Mouse (Mus musculus) ovary, postnatal 14 days (tissue): ENCODE data around the gene Frmd6.

Source experiments
- DNase-seq: peaks from one replicate; pipeline ENCODE4 v3.0.0; 2022; ENCODE audit warnings: low spot score

Frmd6 gene

DNA sequence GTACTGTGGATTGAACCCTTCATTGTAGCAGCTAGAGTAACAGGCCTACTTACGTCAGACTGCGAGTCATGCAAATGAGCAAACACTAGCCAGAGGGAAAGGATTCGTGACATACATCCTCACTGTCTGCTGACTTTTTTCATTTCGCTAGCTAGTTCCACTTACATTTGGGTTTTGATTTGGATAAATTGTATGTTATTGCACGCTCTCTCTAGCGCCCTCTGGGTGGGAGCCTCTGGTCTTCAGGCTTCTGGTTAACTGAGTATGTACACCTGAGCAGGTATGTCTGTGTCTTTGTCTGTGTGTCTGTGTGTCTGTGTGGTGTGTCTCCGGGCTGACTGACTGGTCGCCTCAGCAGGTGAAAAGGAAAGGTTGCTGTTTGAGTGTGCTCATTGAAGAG, 72.1 kb downstream of the Frmd6 start:
- no peak for DNase-seq

DNA sequence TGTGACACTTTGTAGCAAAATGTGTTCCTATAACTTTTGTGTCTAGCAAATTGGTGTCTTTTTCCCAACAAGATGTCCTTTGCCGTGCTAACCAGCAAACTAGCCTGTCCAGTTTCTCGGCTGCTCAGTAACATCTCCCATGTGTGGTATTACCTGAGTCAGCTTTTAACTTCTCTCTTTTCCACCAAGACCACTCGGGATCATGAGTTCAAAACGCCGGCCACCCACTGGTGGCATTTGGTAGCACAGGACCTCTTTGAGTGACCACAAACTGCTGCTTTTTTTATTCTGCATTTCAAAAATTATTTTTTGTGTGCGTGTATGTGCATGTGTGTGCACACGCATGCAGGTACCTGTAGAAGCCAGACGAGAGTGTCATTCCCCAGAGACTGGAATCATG, 73.1 kb downstream of the Frmd6 start:
- DNase-seq: no peak

DNA sequence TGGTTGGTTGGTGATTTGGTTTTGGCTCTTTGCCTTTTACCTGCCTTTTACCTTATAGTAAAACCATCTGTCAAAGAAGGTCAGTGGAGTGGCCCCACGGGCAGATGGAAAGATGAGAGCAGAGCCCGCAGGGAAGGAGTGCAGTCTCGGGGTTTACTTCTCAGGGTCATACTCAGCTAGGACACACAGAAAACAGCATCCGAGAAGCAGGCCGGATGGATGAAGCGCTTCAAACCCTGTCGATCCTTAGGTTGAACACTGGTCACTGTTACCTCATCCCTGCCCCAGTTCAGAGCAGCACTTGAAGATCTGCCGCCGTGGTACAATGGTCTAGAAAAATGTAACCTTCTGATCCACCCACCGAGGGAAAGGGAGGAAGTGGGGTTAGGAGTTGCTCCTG, 79.2 kb downstream of the Frmd6 start:
- no peak for DNase-seq

DNA sequence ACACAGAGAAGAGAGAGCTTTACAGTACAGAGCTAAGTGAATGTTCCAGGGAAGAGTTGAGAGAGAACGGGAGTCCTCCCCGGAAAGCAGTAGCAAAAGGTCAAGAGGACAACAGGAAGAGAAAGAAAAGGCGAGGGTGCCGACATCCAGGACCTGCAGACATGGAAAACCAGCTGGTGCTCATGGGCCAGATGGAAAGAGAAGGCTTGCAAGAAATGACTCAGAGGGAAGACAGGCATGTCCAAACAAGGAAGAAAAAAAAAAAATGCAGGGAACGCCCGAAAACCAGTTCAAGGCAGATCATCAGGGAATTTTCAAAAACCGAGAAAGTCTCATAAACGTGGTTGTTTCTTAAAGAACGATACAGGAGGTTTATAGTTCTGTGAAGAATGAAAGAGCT, 81.6 kb downstream of the Frmd6 start:
- no peak for DNase-seq

DNA sequence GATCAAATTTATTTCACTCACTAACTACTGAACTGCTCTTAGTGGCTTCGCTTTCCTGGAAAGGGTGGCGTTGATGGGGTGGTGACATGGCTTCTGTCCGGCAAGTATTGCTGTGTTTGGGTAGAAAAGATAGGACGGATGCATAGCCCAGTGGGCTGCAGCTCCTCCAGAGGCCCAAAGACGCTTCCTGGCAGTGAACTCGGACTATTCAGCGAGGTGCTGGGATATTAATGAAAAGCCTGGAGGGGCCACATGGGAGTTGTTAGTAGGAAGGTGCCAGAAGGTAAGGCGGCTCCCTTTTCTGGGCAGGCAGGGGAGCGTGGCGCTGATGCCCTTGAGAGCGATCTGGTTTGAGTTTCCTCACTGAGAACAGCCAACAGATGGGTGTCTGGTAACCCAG, 82.3 kb downstream of the Frmd6 start:
- no peak for DNase-seq

DNA sequence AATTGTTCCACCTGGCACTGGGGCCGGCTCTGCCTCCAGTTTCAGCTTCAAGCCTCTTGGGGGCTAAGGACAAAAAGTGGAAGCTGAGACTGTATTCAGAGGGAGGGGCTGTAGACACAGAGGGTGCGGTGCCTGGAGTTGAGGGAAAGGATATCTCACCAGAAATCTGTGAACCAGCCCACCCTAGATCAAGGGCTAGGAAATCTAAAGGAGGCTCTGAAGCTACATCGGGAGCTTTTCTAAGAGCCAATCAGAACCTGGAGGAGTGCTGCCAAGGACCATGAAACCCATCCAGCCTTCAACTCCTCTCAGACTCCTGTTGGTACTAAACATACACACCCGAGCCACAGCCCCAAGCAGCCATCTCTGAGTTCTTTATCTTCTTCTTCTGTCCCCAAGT, 82.8 kb downstream of the Frmd6 start:
- no peak for DNase-seq

DNA sequence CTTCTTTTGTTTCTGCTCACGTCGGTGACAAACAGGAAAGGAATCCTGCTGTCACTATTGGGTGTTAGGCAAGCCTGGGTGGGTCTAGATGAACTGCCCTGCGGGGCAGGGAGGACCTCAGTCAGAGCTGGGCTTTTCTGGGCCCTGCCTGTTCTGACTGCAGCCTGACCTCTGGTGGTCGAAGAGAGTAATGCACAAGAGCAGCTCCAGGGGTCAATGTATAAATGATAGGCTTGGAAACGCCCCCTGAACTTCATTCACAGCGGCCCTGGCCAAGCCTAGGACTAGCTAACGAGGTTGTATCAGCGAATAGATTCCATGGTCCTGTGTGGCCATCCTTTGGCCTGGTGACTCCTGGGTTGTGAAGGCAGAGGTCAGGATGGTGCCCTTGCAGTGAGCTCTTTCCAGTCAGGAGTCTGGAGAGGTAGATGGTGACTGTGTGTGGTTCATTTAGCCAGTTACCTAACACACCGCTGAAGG, 85.0 kb downstream of the Frmd6 start:
- peak; percentile 82 for DNase-seq

DNA sequence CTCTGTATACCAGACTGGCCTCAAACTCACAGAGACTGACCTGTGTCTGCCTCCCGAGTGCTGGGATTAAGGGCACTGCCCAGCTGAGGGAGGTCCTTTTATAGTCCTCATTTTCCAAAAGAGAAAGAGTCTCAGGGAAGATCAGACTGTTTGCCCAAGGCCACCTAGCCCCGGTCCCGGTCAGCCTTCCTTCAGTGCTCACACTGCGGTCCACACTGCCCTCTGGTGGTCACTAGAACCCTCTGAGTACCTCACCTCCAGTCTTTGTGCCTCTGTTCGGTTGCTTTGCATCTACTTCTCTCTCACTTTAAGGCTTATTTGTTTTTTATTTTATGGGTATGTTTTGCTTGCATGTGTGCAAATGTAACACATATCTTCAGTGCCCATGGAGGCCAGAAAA, 85.7 kb downstream of the Frmd6 start:
- DNase-seq: peak; percentile 84

DNA sequence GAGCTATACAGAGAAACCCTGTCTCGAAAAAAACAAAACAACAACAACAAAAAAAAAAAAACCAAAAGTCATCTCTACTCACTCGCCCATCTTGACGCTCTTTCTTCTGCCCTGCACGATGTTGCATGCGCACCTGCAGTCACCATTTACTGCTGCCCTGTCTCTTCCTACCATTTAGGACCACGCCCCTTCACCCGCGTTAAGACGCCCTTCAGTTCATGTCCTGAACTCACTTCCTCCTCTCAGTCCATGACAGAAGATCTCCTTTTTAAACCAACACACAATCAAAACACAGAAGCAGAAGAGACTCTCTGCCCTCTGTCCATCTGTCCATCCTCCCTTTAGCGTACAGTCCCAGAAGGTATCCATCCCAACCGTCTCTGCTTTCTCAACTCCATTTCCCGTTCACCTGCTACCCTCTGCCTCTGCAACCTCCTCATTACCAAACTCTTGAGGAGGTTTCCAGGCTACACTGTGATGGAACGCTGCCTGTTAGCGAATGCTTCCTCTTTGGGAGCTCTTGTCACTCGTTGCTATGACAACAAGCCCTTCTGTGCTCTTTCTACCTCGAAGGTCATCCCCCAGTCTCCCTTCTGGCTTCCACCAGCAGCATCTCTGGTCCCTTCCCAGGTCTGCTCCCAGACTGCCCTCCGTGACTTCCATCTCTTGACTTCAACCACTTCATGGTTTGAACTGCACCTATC, 86.5 kb downstream of the Frmd6 start:
- DNase-seq: no peak

DNA sequence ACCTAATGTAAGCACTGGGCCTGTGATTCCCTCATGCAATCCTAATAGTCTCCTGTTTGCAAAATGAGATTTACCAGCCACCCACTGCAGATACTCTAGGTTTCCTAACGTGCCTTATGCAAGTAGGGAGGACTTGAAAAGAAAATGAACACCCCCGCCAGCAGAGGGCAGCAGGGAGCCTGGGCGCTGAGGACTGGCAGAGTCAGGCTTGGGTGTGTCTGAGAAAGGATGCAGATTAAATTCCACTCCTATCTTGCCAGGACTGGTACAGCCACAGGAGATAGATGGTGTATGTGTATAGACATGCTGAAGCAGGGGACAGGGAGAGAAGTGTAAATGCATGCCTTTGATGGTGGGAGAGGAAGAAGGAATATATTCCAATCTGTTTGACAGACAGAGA, 88.1 kb downstream of the Frmd6 start:
- DNase-seq: peak; percentile 34

DNA sequence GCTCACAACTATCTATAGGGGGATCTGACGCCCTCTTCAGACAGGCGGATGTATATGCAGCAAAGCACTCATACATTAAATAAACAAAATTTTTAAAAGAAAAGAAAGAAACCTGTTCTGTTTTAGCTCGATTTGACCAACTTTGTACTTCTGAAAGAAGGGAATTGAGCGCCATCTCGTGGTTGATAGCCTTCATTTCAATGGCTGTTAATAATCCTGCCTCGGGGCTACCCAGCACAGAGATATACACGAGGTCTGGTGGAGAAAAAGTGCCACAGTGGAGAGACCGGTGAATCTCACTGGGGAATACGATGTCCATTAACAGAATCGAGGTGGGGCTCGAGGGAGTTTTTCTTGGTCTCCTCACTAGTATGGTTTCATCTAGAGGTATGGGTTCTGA, 89.1 kb downstream of the Frmd6 start:
- no peak for DNase-seq

DNA sequence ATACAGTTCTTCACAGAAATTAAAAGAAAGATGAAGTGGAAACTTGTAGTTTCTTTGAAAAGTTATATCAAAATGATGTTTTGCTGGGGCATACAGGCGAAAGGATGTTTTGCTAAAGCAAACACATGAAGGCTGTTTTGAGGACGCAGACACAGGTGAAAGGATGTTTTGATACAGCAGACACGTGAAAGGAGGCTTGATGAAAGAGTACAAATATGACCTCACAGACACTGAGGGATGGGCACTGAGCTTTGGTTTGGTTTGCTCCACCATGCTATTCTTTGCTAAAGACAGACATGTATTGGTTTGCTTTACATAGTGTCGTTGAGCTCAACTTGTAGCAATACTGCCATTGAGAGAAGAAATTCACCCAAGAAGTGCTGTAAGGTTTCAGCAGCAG, 104.5 kb downstream of the Frmd6 start:
- DNase-seq: no peak

DNA sequence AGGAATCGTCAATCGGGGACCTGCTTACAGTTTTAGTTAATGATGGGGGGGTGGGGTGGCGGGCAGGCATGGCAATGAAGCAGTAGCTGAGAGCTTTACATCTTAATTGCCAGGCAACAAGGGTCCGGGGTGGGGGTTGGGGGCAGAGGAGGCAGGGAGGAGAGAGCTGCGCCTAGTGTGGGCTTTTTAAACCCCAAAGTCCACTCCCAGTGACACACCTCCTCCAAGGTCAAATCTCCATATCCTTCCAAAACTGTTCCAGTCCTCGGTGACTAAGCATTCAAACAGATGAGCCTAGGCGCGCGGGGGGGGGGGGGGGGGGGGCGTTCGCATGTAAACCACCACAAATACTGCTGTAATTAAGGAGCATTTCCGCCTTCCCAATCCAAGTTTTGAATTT, 111.8 kb downstream of the Frmd6 start:
- peak; percentile 5 for DNase-seq

DNA sequence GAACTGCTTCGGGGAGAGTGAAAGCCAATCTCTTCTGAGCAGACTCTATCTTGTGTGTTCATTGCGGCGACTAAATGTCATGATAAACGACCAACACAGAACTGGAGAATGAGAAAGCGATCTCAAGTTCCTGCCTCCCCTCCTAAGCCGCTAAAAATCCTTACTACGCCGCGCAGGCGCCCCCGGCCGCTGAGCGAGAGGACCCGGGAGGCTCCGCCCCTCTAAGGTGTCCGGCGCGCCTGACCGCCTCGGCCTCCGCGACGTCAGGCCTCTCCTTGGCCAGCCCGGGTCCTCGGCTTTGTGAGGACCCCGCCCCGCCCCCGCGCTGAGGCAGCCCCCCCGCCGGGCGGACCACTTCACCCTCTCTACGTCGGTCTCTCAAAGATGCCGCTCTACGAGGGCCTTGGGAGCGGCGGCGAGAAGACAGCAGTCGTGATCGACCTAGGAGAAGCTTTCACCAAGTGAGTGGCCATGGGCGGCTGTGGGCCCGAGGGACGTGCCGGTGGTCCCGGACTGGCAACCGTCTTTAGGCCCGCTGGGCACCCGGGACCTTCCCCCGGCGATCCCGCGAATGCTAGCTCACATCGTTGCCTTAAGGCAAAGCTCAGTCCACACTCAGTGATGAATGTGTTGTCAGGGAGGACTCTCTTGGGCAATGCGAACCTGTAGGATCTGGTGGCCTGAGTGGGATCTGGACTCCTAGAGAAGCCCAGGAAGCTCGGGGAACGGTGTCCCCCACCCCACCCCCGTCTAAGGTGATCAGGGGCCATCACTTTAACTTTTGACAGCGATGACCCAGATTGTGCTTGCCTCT, 112.5 kb downstream of the Frmd6 start, which contains the start of gene Actr10:
Gene Actr10, plus strand, starts transcription at position 287 of the 814 bp plus-strand sequence.
- peak; percentile 94 for DNase-seq

DNA sequence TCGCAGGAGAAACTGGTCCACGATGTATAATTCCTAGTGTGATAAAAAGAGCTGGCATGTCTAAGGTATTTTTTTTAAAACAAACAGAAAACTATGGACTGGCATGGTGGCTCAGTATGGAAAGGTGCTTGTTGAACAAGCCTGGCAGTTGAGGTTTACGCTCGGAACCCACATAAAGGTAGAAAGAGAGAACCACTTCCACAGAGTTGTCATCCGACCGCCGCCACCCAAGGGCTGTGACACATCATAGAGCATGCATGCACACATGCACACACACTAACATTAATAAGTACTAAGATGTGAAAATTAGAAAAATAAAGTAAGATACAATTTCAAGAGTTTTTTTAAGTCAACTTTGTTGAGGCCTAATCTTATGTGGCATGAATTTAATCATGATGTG, 115.5 kb downstream of the Frmd6 start:
- no peak for DNase-seq

DNA sequence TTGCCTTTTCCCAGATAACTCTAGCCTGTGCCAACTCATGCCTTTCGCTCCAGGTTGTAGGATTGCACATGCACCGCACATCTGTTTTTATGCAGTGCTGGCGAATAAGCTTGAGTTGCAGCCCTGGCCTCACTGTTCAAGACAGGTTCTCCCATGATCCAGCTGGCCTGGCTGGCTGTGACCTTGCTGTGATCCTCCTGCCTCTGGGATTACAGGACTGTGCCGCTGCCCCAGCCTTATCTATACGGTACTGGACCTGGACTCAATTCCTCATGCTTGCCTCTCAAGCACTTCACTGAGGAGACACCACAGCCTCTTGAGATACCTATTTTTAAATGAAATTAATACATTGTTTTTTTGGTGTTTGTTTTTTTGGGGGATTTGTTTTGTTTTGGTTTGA, 118.9 kb downstream of the Frmd6 start:
- DNase-seq: no peak

DNA sequence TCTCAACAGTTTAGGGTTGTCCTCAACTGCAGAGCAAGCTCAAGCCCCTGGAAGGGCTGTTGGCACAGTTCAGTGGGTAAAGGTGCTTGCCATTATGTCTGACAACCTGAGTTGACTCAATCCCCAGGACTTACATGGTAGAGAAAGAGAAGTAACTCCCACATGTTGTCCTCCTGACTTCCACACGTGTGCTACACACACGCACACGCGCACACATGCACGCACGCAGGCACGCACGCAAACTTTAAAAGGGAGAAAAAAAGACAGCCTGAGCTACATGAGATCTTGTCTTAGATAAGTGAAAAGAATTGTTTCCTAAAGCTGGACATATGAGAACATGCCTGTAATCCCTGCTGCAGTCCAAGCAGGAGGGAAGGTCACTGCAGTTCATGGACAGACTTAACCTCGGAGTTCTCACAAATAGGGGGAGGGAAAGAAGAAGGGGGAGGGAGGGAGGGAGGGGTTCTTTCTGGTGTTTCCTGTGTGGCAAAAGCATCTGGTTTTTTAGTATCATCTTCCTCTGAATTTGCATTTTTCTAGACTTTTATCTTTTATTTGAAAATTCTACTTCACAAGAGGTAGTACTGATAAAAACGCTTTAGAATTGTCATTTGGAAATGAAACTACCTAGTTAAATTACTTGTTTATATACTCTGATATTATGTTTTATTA, 121.4 kb downstream of the Frmd6 start:
- no peak for DNase-seq
